Mouse (Mus musculus) MEL (cell line): Measurements from ENCODE around the gene Zic2. TPM values are rescaled to one million over a fixed set of nuclear protein-coding genes. Genes with fewer than 3 reads are reported as not detected.
"Not testable (repeated sequence)": the region's sequence is repeated elsewhere in the genome, so short reads cannot be mapped to it uniquely, and the experiment has no call there.

ENCODE experiments used
- DNase-seq: peaks from one replicate; pipeline ENCODE4 v3.0.0; 2011; ENCODE audit warnings: low read depth, low spot score
- H3K27ac ChIP-seq: 2 replicates; pipeline ENCODE4 v1.5.1; 2012; ENCODE audit warnings: low read depth, mild to moderate bottlenecking, control low read depth, low read length, moderate library complexity; ENCODE audit not compliant: control insufficient read depth
- H3K27me3 ChIP-seq, 2 experiments: fragments of 150-350 bp in 1 of 2; sonication (generic) in 1 of 2; 2 replicates each; pipeline ENCODE4 v1.6.1; 2012; ENCODE audit warnings: low read length in 2 of 2, mild to moderate bottlenecking in 2 of 2, improper control_type of control experiment in 1 of 2, moderate library complexity in 1 of 2; ENCODE audit not compliant: insufficient read depth in 2 of 2, control insufficient read depth in 1 of 2
- H3K36me3 ChIP-seq, 2 experiments: 2 replicates each; pipeline ENCODE4 v1.6.1; 2012 to 2014; ENCODE audit warnings: low read length in 2 of 2, improper control_type of control experiment in 1 of 2, inconsistent platforms in 1 of 2, mild to moderate bottlenecking in 1 of 2; ENCODE audit not compliant: insufficient read depth in 2 of 2, control insufficient read depth in 1 of 2
- H3K4me1 ChIP-seq, 2 experiments: fragments of 150-350 bp in 1 of 2; sonication (generic) in 1 of 2; 2 replicates each; pipeline ENCODE4 v1.6.1; 2012; ENCODE audit warnings: low read length in 2 of 2, improper control_type of control experiment in 1 of 2, mild to moderate bottlenecking in 1 of 2; ENCODE audit not compliant: insufficient read depth in 2 of 2, control insufficient read depth in 1 of 2
- H3K4me3 ChIP-seq, 2 experiments: fragments of 150-350 bp in 1 of 2; sonication (generic) in 1 of 2; 2 replicates each; pipeline ENCODE4 v1.5.1; 2012; ENCODE audit warnings: low read depth in 2 of 2, low read length in 2 of 2, mild to moderate bottlenecking in 2 of 2, moderate library complexity in 2 of 2, control low read depth in 1 of 2, improper control_type of control experiment in 1 of 2; ENCODE audit not compliant: control insufficient read depth in 1 of 2, insufficient read depth in 1 of 2
- H3K79me2 ChIP-seq: 2 replicates; pipeline ENCODE4 v1.6.1; 2012; ENCODE audit warnings: mild to moderate bottlenecking, low read length, moderate library complexity; ENCODE audit not compliant: control insufficient read depth, poor library complexity, insufficient read depth
- H3K9ac ChIP-seq: 2 replicates; pipeline ENCODE4 v1.6.1; 2012; ENCODE audit warnings: low read depth, mild to moderate bottlenecking, control low read depth, low read length, moderate library complexity; ENCODE audit not compliant: control insufficient read depth, poor library complexity, severe bottlenecking
- H3K9me3 ChIP-seq: fragments of 150-350 bp; sonication (generic); replicated peaks from 2 replicates; pipeline ENCODE4 v1.6.1; 2012; ENCODE audit warnings: mild to moderate bottlenecking, low read length, improper control_type of control experiment, moderate library complexity; ENCODE audit not compliant: insufficient read depth
- CTCF ChIP-seq, 3 experiments: IDR thresholded peaks in 2 of 3; conservative IDR thresholded peaks in 1 of 3; 2 replicates each; pipeline ENCODE4 v1.5.1; 2011 to 2012; ENCODE audit warnings: low read length in 3 of 3, low read depth in 2 of 3, mild to moderate bottlenecking in 2 of 3, improper control_type of control experiment in 1 of 3, inconsistent platforms in 1 of 3, mixed read lengths in 1 of 3, moderate library complexity in 1 of 3; ENCODE audit not compliant: control insufficient read depth in 1 of 3, insufficient read depth in 1 of 3, poor library complexity in 1 of 3, severe bottlenecking in 1 of 3
- E2F4 ChIP-seq: IDR thresholded peaks from 2 replicates; pipeline ENCODE4 v1.6.1; 2011; ENCODE audit warnings: low read depth, low read length, improper control_type of control experiment, borderline replicate concordance
- ETS1 ChIP-seq: IDR thresholded peaks from 2 replicates; pipeline ENCODE4 v1.6.1; 2012; ENCODE audit warnings: low read depth, mild to moderate bottlenecking, inconsistent platforms, low read length, improper control_type of control experiment, moderate library complexity
- GATA1 ChIP-seq: IDR thresholded peaks from 2 replicates; pipeline ENCODE4 v1.6.1; 2011; ENCODE audit warnings: low read depth, low read length, improper control_type of control experiment
- MXI1 ChIP-seq: IDR thresholded peaks from 2 replicates; pipeline ENCODE4 v1.6.1; 2011; ENCODE audit warnings: mild to moderate bottlenecking, low read depth, low read length, improper control_type of control experiment
- MYC ChIP-seq: IDR thresholded peaks from 2 replicates; pipeline ENCODE4 v1.6.1; 2011; ENCODE audit warnings: low read depth, mild to moderate bottlenecking, low read length, improper control_type of control experiment, moderate library complexity
- NRF1 ChIP-seq: IDR thresholded peaks from 2 replicates; pipeline ENCODE4 v1.6.1; 2014; ENCODE audit warnings: low read depth, mild to moderate bottlenecking, inconsistent platforms, low read length, improper control_type of control experiment, moderate library complexity; ENCODE audit not compliant: poor library complexity, insufficient read depth, severe bottlenecking
- SIN3A ChIP-seq: IDR thresholded peaks from 2 replicates; pipeline ENCODE4 v1.6.1; 2012; ENCODE audit warnings: low read length, improper control_type of control experiment, inconsistent platforms
- TAL1 ChIP-seq: IDR thresholded peaks from 2 replicates; pipeline ENCODE4 v1.6.1; 2012; ENCODE audit warnings: mild to moderate bottlenecking, inconsistent platforms, low read length, moderate library complexity, mixed read lengths
- TBP ChIP-seq: IDR thresholded peaks from 2 replicates; pipeline ENCODE4 v1.8.0; 2011; ENCODE audit warnings: low read depth, low read length, improper control_type of control experiment
- ZNF384 ChIP-seq: IDR thresholded peaks from 2 replicates; pipeline ENCODE4 v1.6.1; 2012; ENCODE audit warnings: low read depth, mild to moderate bottlenecking, inconsistent platforms, low read length, improper control_type of control experiment
- polyA plus RNA-seq, 2 experiments: library from polyadenylated mRNA; stranded (reverse) in 1 of 2; unstranded in 1 of 2; fragments of >175 nt in 1 of 2; fragments of >200 nt in 1 of 2; gene quantifications; 2 replicates each; pipeline versions ENCODE4 v1.2.1 to v1.2.4; 2012; ENCODE audit warnings: low replicate concordance in 2 of 2, low read depth in 1 of 2; ENCODE audit not compliant: insufficient read length in 2 of 2, insufficient read depth in 1 of 2, missing spikeins in 1 of 2
- total RNA-seq: library from RNA; depleted of rRNA; stranded (reverse); fragments of 300-350 nt; gene quantifications from 2 replicates; pipeline ENCODE4 v1.2.3, GENCODE M21; 2012

The Zic2 gene
- total and polyA plus RNA-seq, 3 experiments, result 1.1 TPM; not detected in 2

- Histone ChIP-seq H3K9ac (no peak overlapping the region), H3K79me2 (peaks cover 8% of the 10 kb centered on the region), H3K27ac (no peak overlapping the region), H3K36me3 (peaks cover 4 to 14% of the 10 kb centered on the region in 2 experiments), H3K27me3 (no peaks in the 10 kb centered on the region), H3K9me3 (no peaks in the 10 kb centered on the region), H3K4me1 (peaks cover 3 to 4% of the 10 kb centered on the region in 2 experiments; a peak in 3 of 4 replicates), H3K4me3 (no peak overlapping the region)
- TF ChIP-seq SIN3A, result no peak
- no peak for TF ChIP-seq TBP
- DNase-seq, result no peak
Measured at GRCm38 (mm10) chr14:122455562-122455958, 19.7 kb upstream of the Zic2 start.

- Histone ChIP-seq H3K79me2 (peaks cover 39% of the 10 kb centered on the region), H3K36me3 (peaks cover 5 to 20% of the 10 kb centered on the region in 2 experiments), H3K4me1 (peaks cover 8 to 17% of the 10 kb centered on the region in 2 experiments)
- H3K4me3 ChIP-seq, H3K27ac ChIP-seq, H3K27me3 ChIP-seq, H3K9ac ChIP-seq, DNase-seq, H3K9me3 ChIP-seq: not testable (repeated sequence)
Measured at GRCm38 (mm10) chr14:122459332-122459731, 15.9 kb upstream of the Zic2 start.

- Histone ChIP-seq H3K9ac (no peak overlapping the region), H3K4me1 (peaks cover 8 to 17% of the 10 kb centered on the region in 2 experiments), H3K79me2 (peaks cover 43% of the 10 kb centered on the region), H3K4me3 (no peak overlapping the region), H3K36me3 (peaks cover 5 to 20% of the 10 kb centered on the region in 2 experiments)
- TF ChIP-seq NRF1, result no peak
- TF ChIP-seq TAL1, result no peak
- no peak for TF ChIP-seq MXI1
- TF ChIP-seq E2F4, result no peak
- TF ChIP-seq MYC, result no peak
- TF ChIP-seq CTCF (IDR thresholded peaks at IDR 0.05 in 2 of 3, conservative IDR thresholded peaks at IDR 0.05 in 1 of 3; ENCODE audit: control insufficient read depth in 1 of 3, insufficient read depth in 1 of 3, low read depth in 2 of 3, low read length in 3 of 3, poor library complexity in 1 of 3, severe bottlenecking in 1 of 3), result no peak
- TF ChIP-seq ZNF384, result no peak
- no peak for TF ChIP-seq GATA1
- no peak for TF ChIP-seq ETS1
- TF ChIP-seq, all 39 proteins: peak for 0
- Histone ChIP-seq H3K27me3 (no peaks in the 10 kb centered on the region), H3K9me3 (no peaks in the 10 kb centered on the region), H3K27ac (no peak overlapping the region)
- DNase-seq, result no peak
Measured at GRCm38 (mm10) chr14:122459776-122460175, 15.5 kb upstream of the Zic2 start.
